Mouse (Mus musculus): ENCODE data around the gene Upf1. TPM values are rescaled to one million over a fixed set of nuclear protein-coding genes. Genes with fewer than 3 reads are reported as not detected.

Gene Upf1
- total RNA-seq (2023), result 79.1 TPM

DNA sequence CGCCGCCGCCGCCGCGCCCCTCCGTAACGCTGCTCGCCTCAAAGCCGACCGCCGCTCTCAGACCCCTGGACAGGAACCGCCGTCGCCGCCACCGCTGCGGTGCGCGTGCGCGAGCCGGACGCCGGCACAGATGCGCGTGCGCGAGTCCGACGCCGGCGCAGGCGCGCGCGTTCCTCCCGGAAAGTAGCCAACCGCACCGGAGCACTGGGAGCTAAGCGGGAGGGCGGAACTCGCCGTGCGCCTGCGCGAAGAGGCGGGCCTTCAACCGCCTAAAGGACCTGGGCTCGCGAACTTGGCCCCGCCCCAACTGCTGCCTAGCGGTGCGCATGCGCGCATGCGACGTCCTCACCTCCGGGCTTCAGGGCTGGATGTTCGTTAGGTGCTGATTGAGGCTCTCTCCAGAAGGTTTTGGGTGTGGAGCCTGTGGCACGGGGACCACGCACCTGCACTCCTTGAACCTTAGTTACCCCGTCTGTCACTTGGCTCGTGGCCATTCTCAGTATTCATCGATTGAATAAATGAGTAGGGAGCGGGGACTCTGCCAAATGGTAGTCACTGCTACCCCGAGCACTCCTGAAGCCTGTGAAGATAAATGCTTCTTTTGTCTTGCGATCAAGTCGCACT is at the start of gene Upf1:
Upf1 (minus strand) TSS at position 85 of the 624 bp plus-strand sequence.

DNA sequence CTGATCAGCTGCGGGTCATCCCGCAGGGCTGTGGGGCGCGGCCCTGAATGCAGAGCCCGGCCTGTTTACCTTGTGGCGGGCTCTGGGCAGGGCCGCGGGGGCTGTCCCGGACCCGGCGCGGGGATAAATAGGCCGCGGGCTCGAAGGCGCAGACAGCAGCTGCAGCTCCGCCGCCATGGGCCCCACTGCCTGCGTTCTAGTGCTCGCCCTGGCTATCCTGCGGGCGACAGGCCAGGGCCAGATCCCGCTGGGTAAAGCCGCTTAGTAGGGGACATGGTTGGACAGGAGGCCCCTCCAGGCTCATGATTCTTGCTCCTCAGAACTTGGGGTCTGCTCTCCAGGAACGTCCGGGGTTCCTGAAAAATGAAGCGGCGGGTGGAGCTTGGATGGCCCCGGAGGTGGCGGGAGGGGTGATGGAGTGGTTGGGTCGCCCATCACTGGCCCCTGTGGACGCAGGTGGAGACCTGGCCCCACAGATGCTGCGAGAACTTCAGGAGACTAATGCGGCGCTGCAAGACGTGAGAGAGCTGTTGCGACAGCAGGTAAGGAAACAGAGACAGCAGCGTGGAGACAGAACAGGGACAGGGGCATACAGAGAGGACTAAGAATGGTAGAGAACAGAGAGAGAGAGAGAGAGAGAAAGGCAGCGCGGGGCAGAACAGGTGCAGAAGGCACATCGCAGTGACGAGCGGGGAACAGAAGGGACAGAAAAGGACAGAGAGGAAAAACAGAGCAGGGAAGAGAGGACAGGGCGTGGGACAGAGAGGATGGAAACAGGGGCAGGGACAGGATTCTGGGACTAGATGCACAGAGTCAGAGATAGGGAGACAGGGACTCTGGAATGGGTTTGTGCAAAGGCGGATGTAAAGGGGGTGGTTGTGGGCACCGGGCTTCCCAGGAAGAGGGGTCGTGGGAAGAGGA is 20.6 kb upstream of the Upf1 start, which contains the start of gene Comp:
Comp (plus strand) TSS at position 162 of the 921 bp plus-strand sequence.

DNA sequence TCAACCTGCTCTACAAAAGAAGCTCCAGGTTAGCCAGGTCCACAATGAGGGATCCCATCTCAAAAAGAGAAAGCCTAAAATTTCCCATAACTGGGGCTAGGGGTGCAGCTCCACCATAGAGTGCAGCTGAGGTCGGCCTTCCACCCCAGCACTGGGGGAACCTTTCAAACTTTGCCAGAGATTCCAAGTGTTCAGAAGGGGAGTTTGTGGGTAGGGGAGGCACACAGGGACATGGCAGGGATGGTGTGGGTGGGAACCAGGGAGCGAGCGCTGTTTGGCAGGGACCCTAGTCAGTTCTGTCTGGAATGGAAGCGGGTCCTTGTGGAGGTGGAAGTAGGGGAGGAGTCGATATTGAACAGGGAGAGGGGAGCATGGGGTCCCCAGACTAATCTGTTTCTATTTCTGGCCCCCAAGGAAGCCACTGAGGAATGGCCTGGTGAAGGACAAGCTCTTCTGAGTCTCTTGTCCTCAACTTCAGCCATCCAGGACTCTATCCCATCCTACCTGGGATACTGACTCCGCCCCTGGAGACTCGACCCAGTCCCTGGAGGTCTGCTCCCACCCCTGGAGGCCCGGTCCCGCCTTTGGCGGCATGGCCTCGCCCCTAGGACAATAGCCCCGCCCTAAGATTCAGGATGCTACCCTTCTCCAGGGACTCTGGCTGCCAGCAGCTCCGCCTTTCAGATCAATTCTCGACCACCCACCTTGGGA is 23.8 kb downstream of the Upf1 start, which contains the start of gene Gdf1:
Gdf1 (plus strand) TSS at position 694 of the 711 bp plus-strand sequence.

GRCm38 (mm10) chr8:70315624-70316510 is 37.2 kb downstream of the Upf1 start, which contains the start of gene Cers1:
Gene Cers1 (plus strand): TSS chr8:70315775.

DNA sequence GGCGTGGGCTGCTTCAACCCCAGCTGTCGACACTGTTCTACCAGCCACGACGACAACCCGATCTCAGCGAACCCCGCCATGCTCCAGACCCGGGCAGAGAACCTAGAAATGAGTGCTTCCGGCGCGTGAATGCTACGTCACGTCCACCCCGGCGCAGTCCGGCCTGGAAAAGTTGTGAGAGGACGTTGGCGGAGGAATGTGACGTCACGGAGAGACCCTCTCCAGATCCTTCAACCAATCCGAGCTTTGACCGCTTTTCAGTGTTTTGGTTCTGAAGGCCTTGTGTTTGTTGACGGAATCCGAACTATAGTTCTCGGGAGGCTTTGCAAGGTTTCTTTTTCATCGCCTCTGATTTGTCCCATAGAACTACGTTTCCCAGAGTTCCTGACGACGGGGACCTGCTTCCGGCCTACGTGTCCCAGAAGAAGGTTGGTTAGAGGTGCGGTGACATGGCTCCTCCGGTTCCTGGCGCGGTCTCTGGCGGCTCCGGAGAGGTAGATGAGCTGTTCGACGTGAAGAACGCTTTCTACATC is 50.7 kb downstream of the Upf1 start, which contains the start of the genes Ddx49 and Cope:
Ddx49 (minus strand) TSS at position 132 of the 533 bp plus-strand sequence.
Cope (plus strand) TSS at position 161 of the 533 bp plus-strand sequence.

GRCm38 (mm10) chr8:70282603-70283135 is 70.4 kb downstream of the Upf1 start, which contains the start of gene Homer3:
Gene Homer3 (plus strand): TSS chr8:70282827.

Other genes starting within 250 kb of the Upf1 start
- not detected for gene Ncan, start 232.4 kb downstream of the Upf1 start, total RNA-seq (2023)
- 32.8 TPM for gene Nr2c2ap, start 221.9 kb downstream of the Upf1 start, total RNA-seq (2023)
- gene Rfxank, start 214.1 kb downstream of the Upf1 start, total RNA-seq (2023), result 24.6 TPM
- gene Borcs8, start 213.8 kb downstream of the Upf1 start, total RNA-seq (2023), result 55.0 TPM
- 3.0 TPM for gene Mef2b, start 213.6 kb downstream of the Upf1 start, total RNA-seq (2023)
- gene Tmem161a, start 180.9 kb downstream of the Upf1 start, total RNA-seq (2023), result 41.8 TPM
- 11.4 TPM for gene Slc25a42, start 141.0 kb downstream of the Upf1 start, total RNA-seq (2023)
- 58.6 TPM for gene Sugp2, start 119.1 kb downstream of the Upf1 start, total RNA-seq (2023)
- gene Armc6, start 118.8 kb downstream of the Upf1 start, total RNA-seq (2023), result 11.6 TPM
- gene Homer3, start 70.5 kb downstream of the Upf1 start, total RNA-seq (2023), result 6.5 TPM
- 90.0 TPM for gene Ddx49, start 50.8 kb downstream of the Upf1 start, total RNA-seq (2023)
- gene Cope, start 50.8 kb downstream of the Upf1 start, total RNA-seq (2023), result 103 TPM
- gene Cers1, start 37.5 kb downstream of the Upf1 start, total RNA-seq (2023), result not detected
- not detected for gene Gdf1, start 23.5 kb downstream of the Upf1 start, total RNA-seq (2023)
- gene Comp, start 20.3 kb upstream of the Upf1 start, total RNA-seq (2023), result 1.2 TPM
- gene Crtc1, start 86.3 kb upstream of the Upf1 start, total RNA-seq (2023), result 21.6 TPM
- gene Klhl26, start 123.7 kb upstream of the Upf1 start, total RNA-seq (2023), result 7.7 TPM
- not detected for gene Tmem59l, start 134.1 kb upstream of the Upf1 start, total RNA-seq (2023)
- not detected for gene Crlf1, start 139.9 kb upstream of the Upf1 start, total RNA-seq (2023)
- 51.6 TPM for gene Rex1bd, start 153.5 kb upstream of the Upf1 start, total RNA-seq (2023)
- 3,862 TPM for gene Uba52, start 157.5 kb upstream of the Upf1 start, total RNA-seq (2023)
- 240 TPM for gene Fkbp8, start 174.4 kb upstream of the Upf1 start, total RNA-seq (2023)
- gene Kxd1, start 174.7 kb upstream of the Upf1 start, total RNA-seq (2023), result 61.7 TPM
- gene Ell, start 186.2 kb upstream of the Upf1 start, total RNA-seq (2023), result 34.7 TPM
- gene Isyna1, start 241.1 kb upstream of the Upf1 start, total RNA-seq (2023), result 74.6 TPM

All from CD8-positive naive resting alpha-beta T cell, adult 57 days (primary cell).